Mouse (Mus musculus): ENCODE data around the gene Gzmm. TPM values are rescaled to one million over a fixed set of nuclear protein-coding genes. Genes with fewer than 3 reads are reported as not detected.
A peak's percentile ranks its signal among the peaks of the same experiment; 100 is the strongest.

Gzmm gene
- polyA plus RNA-seq, 1 experiment from 2014 or later = 1.5 TPM

GRCm38 (mm10) chr10:79704065-79704969, 15.5 kb downstream of the Gzmm start, which contains the start of gene Bsg:
TSS of gene Bsg (plus strand) at chr10:79704491.
- H3K4me1 ChIP-seq = peaks cover 42% of the 10 kb centered on the region
- H3K9ac ChIP-seq = peak within 1 kb of the TSS; percentile 99
- H3K4me2 ChIP-seq (replicated peaks) = peak within 1 kb of the TSS; percentile 78
- H3K27ac ChIP-seq (replicated peaks) = peak within 1 kb of the TSS; percentile 81
- ATAC-seq (ENCODE audit: insufficient number of reproducible peaks, low FRiP score, low TSS enrichment, low read depth) = peak; percentile 96
- peak within 1 kb of the TSS; percentile 83 for H3K4me3 ChIP-seq (replicated peaks)
- under 1% methylated on average over 64 of the region's 65 CpGs for WGBS
- no peaks in the 10 kb centered on the region for H3K27me3 ChIP-seq
- no peaks in the 10 kb centered on the region for H3K9me3 ChIP-seq (replicated peaks)
- H3K36me3 ChIP-seq = peaks cover 14% of the 10 kb centered on the region

DNA sequence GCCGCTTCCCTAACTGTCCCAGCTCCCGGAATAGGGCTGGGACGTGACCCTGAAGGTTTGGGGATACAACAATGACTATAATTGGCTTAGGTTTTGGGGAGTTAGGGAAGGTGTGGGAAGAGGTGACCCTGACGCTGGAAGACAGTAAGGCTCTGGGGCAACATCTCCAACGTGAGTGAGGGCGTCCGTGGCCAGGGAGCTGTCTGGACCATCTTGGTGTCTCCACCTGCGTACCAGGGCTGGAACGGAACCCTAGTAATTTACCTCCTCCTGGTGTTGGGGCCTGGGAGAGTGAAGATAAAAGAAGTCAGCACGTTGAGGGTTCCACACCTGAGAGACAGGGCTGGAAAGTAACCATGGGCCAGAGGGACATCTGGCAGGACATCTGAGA, 16.1 kb downstream of the Gzmm start:
- 6% methylated on average over 10 of the region's 10 CpGs for WGBS
- H3K27me3 ChIP-seq = no peaks in the 10 kb centered on the region
- H3K9me3 ChIP-seq (replicated peaks) = no peaks in the 10 kb centered on the region
- H3K9ac ChIP-seq = peak overlapping the region; percentile 99
- H3K27ac ChIP-seq (replicated peaks) = peak overlapping the region; percentile 81; the same call in 1 of the 2 replicates
- ATAC-seq (ENCODE audit: insufficient number of reproducible peaks, low FRiP score, low TSS enrichment, low read depth) = no peak
- peak overlapping the region; percentile 83 for H3K4me3 ChIP-seq (replicated peaks)
- peaks cover 20% of the 10 kb centered on the region for H3K36me3 ChIP-seq
- peaks cover 42% of the 10 kb centered on the region for H3K4me1 ChIP-seq
- peak overlapping the region; percentile 78 for H3K4me2 ChIP-seq (replicated peaks)

DNA sequence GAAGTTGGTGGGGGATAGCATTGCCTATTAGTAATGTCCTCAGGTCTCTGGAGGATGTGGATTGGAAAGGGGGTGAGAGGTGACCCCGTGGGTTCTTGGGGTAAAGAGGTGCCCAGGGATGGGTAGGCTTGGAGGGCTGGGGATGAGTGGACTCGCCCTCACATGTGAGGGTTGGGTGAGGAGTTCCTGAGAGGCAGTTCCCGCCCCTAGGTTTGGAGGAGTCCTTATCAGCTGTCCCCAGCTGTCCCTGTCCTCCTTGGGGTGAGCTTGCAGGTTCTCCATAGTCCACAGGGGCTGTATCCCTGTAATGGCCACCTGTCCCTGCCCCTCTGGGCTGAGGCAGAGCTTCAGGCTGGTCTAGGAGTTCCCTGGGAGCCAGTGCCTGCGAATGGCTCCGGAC, 17.1 kb downstream of the Gzmm start:
- 77% methylated on average over 5 of the region's 5 CpGs for WGBS
- Histone ChIP-seq H3K36me3 (peaks cover 30% of the 10 kb centered on the region), H3K4me2 (replicated peaks) (peak overlapping the region; percentile 78), H3K9me3 (replicated peaks) (no peaks in the 10 kb centered on the region), H3K4me1 (peaks cover 41% of the 10 kb centered on the region), H3K4me3 (replicated peaks) (peak overlapping the region; percentile 83), H3K27ac (replicated peaks) (0 out of 2 replicates have a peak overlapping the region, but pooled peaks have one; percentile 1), H3K9ac (0 out of 2 replicates have a peak overlapping the region, but pooled peaks have one; percentile 99), H3K27me3 (no peaks in the 10 kb centered on the region)
- no peak for ATAC-seq (ENCODE audit: insufficient number of reproducible peaks, low FRiP score, low TSS enrichment, low read depth)

DNA sequence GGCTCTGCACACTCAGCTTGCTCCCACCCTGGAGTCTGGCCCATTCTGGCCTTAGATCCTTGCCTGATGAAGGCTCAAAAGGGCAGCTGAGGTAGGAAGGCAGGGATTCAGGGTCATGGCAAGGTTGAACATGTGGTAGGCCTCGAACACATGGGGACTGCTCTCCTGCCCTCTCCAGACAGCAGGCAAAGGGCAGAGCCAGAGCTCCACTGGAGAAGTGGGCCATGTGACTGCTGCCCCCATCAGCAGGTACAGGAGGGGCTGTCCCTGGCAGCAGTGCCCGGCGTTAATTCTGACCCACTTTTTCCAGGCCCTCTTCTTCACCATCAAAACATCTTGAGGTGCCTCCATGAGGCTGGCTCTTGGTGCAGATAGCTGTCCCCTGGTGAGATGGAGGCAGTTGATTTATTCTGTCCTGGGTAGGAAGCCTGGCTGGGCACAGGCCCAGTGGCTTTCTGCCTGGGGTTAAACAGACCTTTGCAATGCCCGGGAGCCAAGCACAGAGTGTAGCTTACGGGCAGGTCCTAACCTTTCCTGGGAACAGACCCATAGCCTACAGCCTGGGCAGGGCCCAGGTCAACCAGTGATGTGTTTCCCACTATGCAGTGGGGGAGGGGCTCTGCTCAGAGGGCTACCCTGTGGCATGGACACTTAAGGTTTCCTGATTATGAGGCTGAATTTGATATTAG, 17.7 kb downstream of the Gzmm start:
- WGBS = 81% methylated on average over 5 of the region's 5 CpGs
- Histone ChIP-seq H3K9ac (no peak overlapping the region; the same call in 1 of the 2 replicates), H3K27ac (replicated peaks) (0 out of 2 replicates have a peak overlapping the region, but pooled peaks have one; percentile 1), H3K4me3 (replicated peaks) (no peak overlapping the region), H3K9me3 (replicated peaks) (no peaks in the 10 kb centered on the region), H3K36me3 (peaks cover 36% of the 10 kb centered on the region), H3K27me3 (no peaks in the 10 kb centered on the region), H3K4me2 (replicated peaks) (peak overlapping the region; percentile 78), H3K4me1 (peaks cover 35% of the 10 kb centered on the region)
- ATAC-seq (ENCODE audit: insufficient number of reproducible peaks, low FRiP score, low TSS enrichment, low read depth) = no peak

DNA sequence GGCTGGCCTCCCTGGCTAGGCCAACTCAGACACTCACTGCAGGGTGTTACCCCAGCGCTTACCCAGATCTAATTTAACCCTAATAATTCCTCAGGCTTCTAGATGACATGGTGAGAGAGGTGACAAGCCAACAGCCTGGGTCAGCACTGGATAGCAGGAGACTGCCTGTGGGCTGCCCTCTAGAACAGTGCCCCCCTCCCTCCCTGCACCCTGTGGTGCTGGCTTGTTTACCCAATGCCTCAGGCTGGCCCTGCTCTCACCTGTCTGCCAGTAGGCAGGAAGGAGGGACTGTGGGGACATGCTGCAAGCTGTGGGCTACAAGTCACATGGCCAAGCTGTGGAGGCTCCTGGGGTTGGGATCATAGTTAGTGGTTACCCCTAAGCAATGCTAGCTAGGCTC, 18.3 kb downstream of the Gzmm start:
- WGBS = 80% methylated on average over 1 of the region's 1 CpGs
- H3K36me3 ChIP-seq = peaks cover 42% of the 10 kb centered on the region
- no peaks in the 10 kb centered on the region for H3K9me3 ChIP-seq (replicated peaks)
- H3K4me1 ChIP-seq = peaks cover 33% of the 10 kb centered on the region
- no peak for ATAC-seq (ENCODE audit: insufficient number of reproducible peaks, low FRiP score, low TSS enrichment, low read depth)
- H3K4me3 ChIP-seq (replicated peaks) = no peak overlapping the region
- H3K9ac ChIP-seq = no peak overlapping the region
- no peak overlapping the region for H3K4me2 ChIP-seq (replicated peaks)
- no peak overlapping the region for H3K27ac ChIP-seq (replicated peaks)
- H3K27me3 ChIP-seq = no peaks in the 10 kb centered on the region

- H3K9ac ChIP-seq = no peak overlapping the region
- no peak overlapping the region for H3K27ac ChIP-seq (replicated peaks)
- H3K36me3 ChIP-seq = peaks cover 42% of the 10 kb centered on the region
- H3K9me3 ChIP-seq (replicated peaks) = no peaks in the 10 kb centered on the region
- H3K4me1 ChIP-seq = peaks cover 33% of the 10 kb centered on the region
- H3K4me2 ChIP-seq (replicated peaks) = no peak overlapping the region
- WGBS = 57% methylated on average over 4 of the region's 4 CpGs
- H3K4me3 ChIP-seq (replicated peaks) = no peak overlapping the region
- no peak for ATAC-seq (ENCODE audit: insufficient number of reproducible peaks, low FRiP score, low TSS enrichment, low read depth)
- no peaks in the 10 kb centered on the region for H3K27me3 ChIP-seq
Observed at GRCm38 (mm10) chr10:79707759-79708158, 18.9 kb downstream of the Gzmm start.

GRCm38 (mm10) chr10:79708668-79709067, 19.8 kb downstream of the Gzmm start:
- Histone ChIP-seq H3K27ac (replicated peaks) (no peak overlapping the region), H3K4me2 (replicated peaks) (no peak overlapping the region), H3K27me3 (no peaks in the 10 kb centered on the region), H3K4me3 (replicated peaks) (no peak overlapping the region), H3K9ac (no peak overlapping the region), H3K4me1 (peaks cover 31% of the 10 kb centered on the region), H3K9me3 (replicated peaks) (no peaks in the 10 kb centered on the region), H3K36me3 (peaks cover 42% of the 10 kb centered on the region)
- no peak for ATAC-seq (ENCODE audit: insufficient number of reproducible peaks, low FRiP score, low TSS enrichment, low read depth)
- WGBS = 87% methylated on average over 21 of the region's 21 CpGs

DNA sequence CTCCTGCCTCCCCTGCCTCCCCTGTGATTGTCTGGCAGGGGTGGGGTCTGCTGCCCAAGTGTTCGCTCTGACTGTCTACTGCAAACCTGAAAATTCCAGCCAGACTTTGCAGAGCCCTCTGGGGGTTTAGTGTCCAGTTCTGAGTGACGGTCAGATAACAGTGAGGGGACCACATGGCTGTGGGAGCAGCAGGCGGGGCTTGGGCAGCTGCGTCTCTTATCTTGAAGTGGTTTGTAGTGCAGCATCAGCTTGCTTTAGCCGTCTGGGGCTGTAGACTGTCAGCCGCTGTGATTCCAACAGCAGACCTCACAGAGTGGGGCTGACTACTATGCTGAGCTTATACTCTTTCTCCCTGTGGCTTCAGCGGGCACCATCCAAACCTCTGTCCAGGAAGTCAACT, 20.5 kb downstream of the Gzmm start:
- no peaks in the 10 kb centered on the region for H3K9me3 ChIP-seq (replicated peaks)
- peaks cover 6% of the 10 kb centered on the region for H3K27me3 ChIP-seq
- no peak overlapping the region for H3K9ac ChIP-seq
- no peak for ATAC-seq (ENCODE audit: insufficient number of reproducible peaks, low FRiP score, low TSS enrichment, low read depth)
- peaks cover 42% of the 10 kb centered on the region for H3K36me3 ChIP-seq
- peaks cover 29% of the 10 kb centered on the region for H3K4me1 ChIP-seq
- H3K4me3 ChIP-seq (replicated peaks) = no peak overlapping the region
- 67% methylated on average over 7 of the region's 7 CpGs for whole genome bisulfite sequencing
- no peak overlapping the region for H3K4me2 ChIP-seq (replicated peaks)
- H3K27ac ChIP-seq (replicated peaks) = no peak overlapping the region

DNA sequence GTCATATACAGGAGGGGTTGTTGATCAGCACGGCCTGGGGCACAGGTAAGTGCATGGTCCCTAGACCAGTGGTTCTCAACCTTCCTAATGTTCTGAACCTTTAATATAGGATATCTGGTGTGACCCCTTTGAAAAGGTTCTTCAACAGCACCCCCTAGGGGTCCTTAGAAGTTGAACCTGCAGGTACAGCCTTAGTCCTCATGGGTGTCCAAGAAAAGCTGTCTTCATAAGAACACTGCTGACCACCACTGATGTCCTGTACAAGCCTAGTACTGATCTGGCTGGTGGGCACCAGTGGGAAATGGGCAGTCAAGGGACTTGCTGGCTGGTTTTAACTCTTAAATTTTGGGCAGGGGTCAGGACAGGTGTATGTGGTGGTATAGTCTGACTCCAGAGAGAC, 23.2 kb downstream of the Gzmm start:
- H3K4me1 ChIP-seq = peaks cover 18% of the 10 kb centered on the region
- peaks cover 42% of the 10 kb centered on the region for H3K36me3 ChIP-seq
- H3K27me3 ChIP-seq = peaks cover 33% of the 10 kb centered on the region
- H3K4me3 ChIP-seq (replicated peaks) = no peak overlapping the region
- H3K9me3 ChIP-seq (replicated peaks) = no peaks in the 10 kb centered on the region
- no peak overlapping the region for H3K27ac ChIP-seq (replicated peaks)
- ATAC-seq (ENCODE audit: insufficient number of reproducible peaks, low FRiP score, low TSS enrichment, low read depth) = no peak
- 81% methylated on average over 1 of the region's 1 CpGs for WGBS
- H3K9ac ChIP-seq = no peak overlapping the region
- no peak overlapping the region for H3K4me2 ChIP-seq (replicated peaks)

DNA sequence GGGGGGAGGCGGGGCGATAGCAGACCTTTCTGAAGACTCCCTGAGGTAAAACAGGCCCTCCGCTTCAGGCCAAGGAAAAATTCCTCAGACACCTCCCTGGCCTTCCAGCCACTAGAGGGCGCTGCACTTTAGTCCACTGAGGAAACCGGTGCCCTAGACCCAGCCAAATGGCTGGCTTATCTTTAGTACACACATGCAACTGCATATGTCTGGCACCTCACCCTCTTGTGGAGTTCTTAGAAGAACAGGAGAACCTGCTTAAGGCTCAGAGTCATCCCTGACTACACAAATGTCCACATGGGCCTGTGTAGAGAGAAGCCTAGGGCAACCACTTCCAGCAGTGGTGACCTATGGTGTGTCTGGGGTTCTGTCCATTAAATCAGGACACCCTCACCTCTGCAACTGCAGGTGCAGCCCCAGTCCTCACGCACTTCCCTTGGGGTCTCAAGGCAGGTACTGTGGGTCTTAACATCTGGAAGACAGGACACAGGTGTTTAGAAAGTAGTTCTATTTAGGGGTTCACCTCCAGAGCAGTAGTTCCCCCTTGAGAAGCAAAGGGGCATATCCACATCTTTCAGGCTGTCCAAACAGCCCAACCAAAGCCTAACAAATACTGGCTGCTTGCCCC, 23.8 kb downstream of the Gzmm start:
- H3K4me2 ChIP-seq (replicated peaks) = no peak overlapping the region
- H3K4me1 ChIP-seq = peaks cover 18% of the 10 kb centered on the region
- H3K27ac ChIP-seq (replicated peaks) = no peak overlapping the region
- no peak overlapping the region for H3K4me3 ChIP-seq (replicated peaks)
- ATAC-seq (ENCODE audit: insufficient number of reproducible peaks, low FRiP score, low TSS enrichment, low read depth) = no peak
- peaks cover 39% of the 10 kb centered on the region for H3K27me3 ChIP-seq
- H3K9me3 ChIP-seq (replicated peaks) = no peaks in the 10 kb centered on the region
- 17% methylated on average over 6 of the region's 6 CpGs for WGBS
- H3K36me3 ChIP-seq = peaks cover 38% of the 10 kb centered on the region
- H3K9ac ChIP-seq = no peak overlapping the region

- Histone ChIP-seq H3K27me3 (peaks cover 44% of the 10 kb centered on the region), H3K4me1 (peaks cover 21% of the 10 kb centered on the region), H3K27ac (replicated peaks) (no peak overlapping the region), H3K9me3 (replicated peaks) (no peaks in the 10 kb centered on the region), H3K36me3 (peaks cover 37% of the 10 kb centered on the region), H3K9ac (no peak overlapping the region), H3K4me3 (replicated peaks) (no peak overlapping the region), H3K4me2 (replicated peaks) (no peak overlapping the region)
- no peak for ATAC-seq (ENCODE audit: insufficient number of reproducible peaks, low FRiP score, low TSS enrichment, low read depth)
- WGBS = 22% methylated on average over 1 of the region's 1 CpGs
Observed at GRCm38 (mm10) chr10:79713163-79713562, 24.3 kb downstream of the Gzmm start.

Data from embryonic facial prominence, embryonic 15.5 days (tissue).